ENCODE assay signal across 8 mouse cellular contexts in genomic region chr6:88516667-88517066, GRCm38 (mm10). TPM values are rescaled to one million over a fixed set of nuclear protein-coding genes. Genes with fewer than 3 reads are reported as not detected.
DNase-seq lines count a peak whose midpoint lies in the region; ATAC-seq lines count a peak whose summit lies in the region.
"Had no signal": no experiment of that assay in that cellular context is flagged by ENCODE, and none has a peak within 500 bp of the region (broad histone marks: within the 10 kb centered on the region; RNA-seq: fewer than 3 reads in every experiment).

No protein-coding gene starts in this region.

- no peaks in the 10 kb centered on the region for H3K9me3 ChIP-seq in hindbrain, embryonic 14.5 days (ENCODE audit: control insufficient read depth, low read length)
- H3K9me3 ChIP-seq in hindbrain, embryonic 10.5 days = no peaks in the 10 kb centered on the region
- no peaks in the 10 kb centered on the region for H3K9me3 ChIP-seq in limb, embryonic 13.5 days

- no peak for ATAC-seq in hindbrain, embryonic 14.5 days (ENCODE audit: low FRiP score)
- no peak for ATAC-seq in limb, embryonic 13.5 days (ENCODE audit: low FRiP score, low read depth)
- ATAC-seq in granulocyte monocyte progenitor cell, adult 5-6 weeks (replicated peaks; ENCODE audit: poor library complexity, severe bottlenecking) = no peak
- ATAC-seq: Patski had no signal

- H3K4me3 ChIP-seq in hindbrain, embryonic 14.5 days (replicated peaks; ENCODE audit: low read length) = no peak overlapping the region
- H3K4me3 ChIP-seq in hindbrain, embryonic 10.5 days = no peak overlapping the region
- H3K4me3 ChIP-seq in limb, embryonic 13.5 days = no peak overlapping the region

- no peak for DNase-seq in hindbrain, embryonic 14.5 days (ENCODE audit: low spot score)
- no peak for DNase-seq in hindbrain, embryonic 10.5 days (ENCODE audit: low spot score)
- DNase-seq in urinary bladder, adult 2 months (ENCODE audit: low spot score) = peak; percentile 12
- no peak for DNase-seq in urinary bladder, postnatal 10 days (ENCODE audit: low spot score)
- no peak for DNase-seq in yolk sac, embryonic 10.5 days (ENCODE audit: low spot score)

- H3K27ac ChIP-seq in hindbrain, embryonic 14.5 days = no peak overlapping the region
- H3K27ac ChIP-seq in hindbrain, embryonic 10.5 days = no peak overlapping the region
- no peak overlapping the region for H3K27ac ChIP-seq in limb, embryonic 13.5 days

- no peaks in the 10 kb centered on the region for H3K27me3 ChIP-seq in hindbrain, embryonic 14.5 days (ENCODE audit: control insufficient read depth, insufficient read depth, low read length)
- no peaks in the 10 kb centered on the region for H3K27me3 ChIP-seq in hindbrain, embryonic 10.5 days (ENCODE audit: insufficient read depth, poor library complexity, severe bottlenecking)
- no peaks in the 10 kb centered on the region for H3K27me3 ChIP-seq in limb, embryonic 13.5 days
- H3K27me3 ChIP-seq: Patski had no signal

- peaks cover 42% of the 10 kb centered on the region for H3K36me3 ChIP-seq in hindbrain, embryonic 14.5 days (replicated peaks; ENCODE audit: control insufficient read depth, insufficient read depth)
- H3K36me3 ChIP-seq in hindbrain, embryonic 10.5 days = peaks cover 51% of the 10 kb centered on the region
- peaks cover 51% of the 10 kb centered on the region for H3K36me3 ChIP-seq in limb, embryonic 13.5 days

- H3K9ac ChIP-seq in hindbrain, embryonic 14.5 days = peak overlapping the region; percentile 7; the same call in 1 of the 2 replicates
- peak overlapping the region; percentile 96 for H3K9ac ChIP-seq in limb, embryonic 13.5 days

- peak overlapping the region; percentile 98; the same call in 1 of the 2 replicates for H3K4me2 ChIP-seq in hindbrain, embryonic 14.5 days (replicated peaks)
- H3K4me2 ChIP-seq in limb, embryonic 13.5 days (replicated peaks) = peak overlapping the region; percentile 93

- H3K4me1 ChIP-seq in hindbrain, embryonic 14.5 days (replicated peaks; ENCODE audit: control insufficient read depth, insufficient read depth, low read length) = peaks cover 23% of the 10 kb centered on the region
- H3K4me1 ChIP-seq in hindbrain, embryonic 10.5 days (replicated peaks) = peaks cover 31% of the 10 kb centered on the region
- peaks cover 23% of the 10 kb centered on the region for H3K4me1 ChIP-seq in limb, embryonic 13.5 days

- WGBS in hindbrain, embryonic 14.5 days = 79% methylated on average over 5 of the region's 5 CpGs
- WGBS in hindbrain, embryonic 10.5 days = 82% methylated on average over 5 of the region's 5 CpGs
- WGBS in limb, embryonic 13.5 days = 70% methylated on average over 5 of the region's 5 CpGs

RNA-seq across cellular contexts. Expression of gene Sec61a1, which starts 2.0 kb away (rescaled TPM):
- 140 and 155 TPM in 2 replicates for polyA plus RNA-seq in hindbrain, embryonic 14.5 days (2014; fragmentation: Nextera tagmentation; extraction: Ambion mirVana)
- polyA plus RNA-seq in hindbrain, embryonic 10.5 days (2016; fragmentation: Nextera tagmentation; extraction: Ambion mirVana) = 206 and 228 TPM in 2 replicates
- 130 and 145 TPM in 2 replicates for polyA plus RNA-seq in urinary bladder, adult 2 months (2012; rRNA removed)
- polyA plus RNA-seq in limb, embryonic 13.5 days (2015; fragmentation: Nextera tagmentation; extraction: Ambion mirVana) = 264 and 283 TPM in 2 replicates
- total RNA-seq in granulocyte monocyte progenitor cell, adult 5-6 weeks (2014; fragmentation: Nextera tagmentation) = 221 and 234 TPM in 2 replicates
- total RNA-seq in granulocyte monocyte progenitor cell, adult 5-6 weeks (2017) = 228 and 244 TPM in 2 replicates

RNA-seq across cellular contexts. Expression of gene Ruvbl1, which starts 51.5 kb away (rescaled TPM):
- polyA plus RNA-seq in hindbrain, embryonic 14.5 days (2014; fragmentation: Nextera tagmentation; extraction: Ambion mirVana) = 86.0 and 97.6 TPM in 2 replicates
- polyA plus RNA-seq in hindbrain, embryonic 10.5 days (2016; fragmentation: Nextera tagmentation; extraction: Ambion mirVana) = 168 and 195 TPM in 2 replicates
- polyA plus RNA-seq in urinary bladder, adult 2 months (2012; rRNA removed) = 33.1 and 37.7 TPM in 2 replicates
- 151 TPM in 2 replicates for polyA plus RNA-seq in limb, embryonic 13.5 days (2015; fragmentation: Nextera tagmentation; extraction: Ambion mirVana)
- total RNA-seq in granulocyte monocyte progenitor cell, adult 5-6 weeks (2014; fragmentation: Nextera tagmentation) = 78.4 and 93.5 TPM in 2 replicates
- total RNA-seq in granulocyte monocyte progenitor cell, adult 5-6 weeks (2017) = 159 and 180 TPM in 2 replicates
